Mouse (Mus musculus) liver, embryonic 14.5 days (tissue): ENCODE measurements at regions not wholly inside any gene's neighbourhood (a gene's known extent, or its start where the extent isn't known, plus 50 kb on each side); places are given as distances from the start of the nearest gene placed in this dataset.
"Not testable (repeated sequence)": the region's sequence is repeated elsewhere in the genome, so short reads cannot be mapped to it uniquely, and the experiment has no call there.

Source experiments
- ATAC-seq: fragments of 200-750 bp; cut with Nextera tagmentation; 2 replicates; pipeline ENCODE4 v1.8.0; 2017; ENCODE audit warnings: moderate number of reproducible peaks, mild to moderate bottlenecking, moderate library complexity; ENCODE audit not compliant: insufficient read depth
- DNase-seq, 3 experiments: peaks; one replicate each; pipeline ENCODE4 v3.0.0-alpha.2; 2012 to 2013; ENCODE audit warnings: low read depth in 3 of 3, low spot score in 3 of 3
- H3K27ac ChIP-seq: fragments of 300-500 bp; sonication (generic); 2 replicates; pipeline ENCODE4 v1.5.1; 2014; ENCODE audit warnings: moderate library complexity, mild to moderate bottlenecking, control low read depth, inconsistent platforms
- H3K27me3 ChIP-seq: fragments of 300-500 bp; sonication (generic); 2 replicates; pipeline ENCODE4 v1.6.1; 2014; ENCODE audit warnings: mild to moderate bottlenecking, low read length, moderate library complexity; ENCODE audit not compliant: control insufficient read depth, insufficient read depth
- H3K36me3 ChIP-seq: fragments of 300-500 bp; sonication (generic); replicated peaks from 2 replicates; pipeline ENCODE4 v1.6.1; 2014; ENCODE audit warnings: low read depth; ENCODE audit not compliant: control insufficient read depth, insufficient read depth
- H3K4me1 ChIP-seq, 2 experiments: fragments of 200-500 bp in 1 of 2; fragments of 300-500 bp in 1 of 2; sonication (generic) in 1 of 2; replicated peaks; 2 replicates each; pipeline ENCODE4 v1.6.1; 2012 to 2014; ENCODE audit warnings: antibody characterized with exemption in 1 of 2, inconsistent platforms in 1 of 2, low read length in 1 of 2; ENCODE audit not compliant: control insufficient read depth in 2 of 2, insufficient read depth in 2 of 2
- H3K4me2 ChIP-seq: fragments of 300-500 bp; sonication (generic); 2 replicates; pipeline ENCODE4 v1.6.1; 2014; ENCODE audit warnings: low read depth, mild to moderate bottlenecking, control low read depth, moderate library complexity
- H3K4me3 ChIP-seq, 2 experiments: fragments of 200-500 bp in 1 of 2; fragments of 300-500 bp in 1 of 2; sonication (generic) in 1 of 2; 2 replicates each; pipeline ENCODE4 v1.5.1; 2012 to 2014; ENCODE audit warnings: low read depth in 2 of 2, low read length in 2 of 2, mild to moderate bottlenecking in 2 of 2, control low read depth in 1 of 2, inconsistent platforms in 1 of 2, moderate library complexity in 1 of 2; ENCODE audit not compliant: insufficient read depth in 1 of 2
- H3K9ac ChIP-seq: fragments of 300-500 bp; sonication (generic); replicated peaks from 2 replicates; pipeline ENCODE4 v1.6.1; 2014; ENCODE audit warnings: mild to moderate bottlenecking, control low read depth, moderate library complexity
- H3K9me3 ChIP-seq: fragments of 300-500 bp; sonication (generic); 2 replicates; pipeline ENCODE4 v1.6.1; 2016; ENCODE audit warnings: low read length, mixed read lengths; ENCODE audit not compliant: control insufficient read depth
- CTCF ChIP-seq: IDR thresholded peaks from 2 replicates; pipeline ENCODE4 v1.5.1; 2016; ENCODE audit warnings: antibody characterized with exemption, low read depth, control low read depth
- EP300 ChIP-seq: IDR thresholded peaks from 2 replicates; pipeline ENCODE4 v1.6.1; 2016; ENCODE audit warnings: antibody characterized with exemption, low read depth
- WGBS: fragments of 180-500 bp; shearing (Covaris S2); extraction: QIAGEN DNeasy Blood & Tissue Kit; methylation state at CpG from one replicate; pipeline ENCODE4 v1.1.7; 2014; ENCODE audit not compliant: insufficient replicate concordance; 5-methylcytosine and 5-hydroxymethylcytosine counted together

DNA sequence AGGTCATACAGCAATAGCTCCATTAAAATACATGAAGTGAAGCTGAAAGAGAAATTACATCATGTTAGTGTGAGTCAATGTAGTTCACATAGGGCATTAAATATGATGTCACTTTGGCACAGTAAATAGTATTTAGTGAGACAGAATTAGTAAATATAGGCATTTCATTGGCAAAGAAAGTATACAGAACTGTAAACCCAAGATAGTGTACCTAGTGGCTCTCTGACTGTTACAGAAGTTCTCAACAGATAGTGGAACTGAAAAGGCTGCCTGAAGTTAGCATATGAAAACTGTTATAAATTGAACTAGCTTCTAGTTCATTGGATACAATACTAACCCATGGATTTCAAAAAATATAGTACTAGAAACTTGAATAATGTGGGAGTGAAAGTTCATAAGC, 1642.1 kb upstream of the Cdh6 start:
- H3K27ac ChIP-seq: no peak overlapping the region
- TF ChIP-seq EP300 (no peak), CTCF (no peak)
- H3K4me3 ChIP-seq: no peak overlapping the region
- H3K36me3 ChIP-seq: no peaks in the 10 kb centered on the region
- no peak overlapping the region for H3K9ac ChIP-seq
- H3K27me3 ChIP-seq: no peaks in the 10 kb centered on the region
- no peaks in the 10 kb centered on the region for H3K4me1 ChIP-seq
- ATAC-seq (no peak), DNase-seq (no peak)
- H3K4me2 ChIP-seq: no peak overlapping the region
- no peaks in the 10 kb centered on the region for H3K9me3 ChIP-seq

DNA sequence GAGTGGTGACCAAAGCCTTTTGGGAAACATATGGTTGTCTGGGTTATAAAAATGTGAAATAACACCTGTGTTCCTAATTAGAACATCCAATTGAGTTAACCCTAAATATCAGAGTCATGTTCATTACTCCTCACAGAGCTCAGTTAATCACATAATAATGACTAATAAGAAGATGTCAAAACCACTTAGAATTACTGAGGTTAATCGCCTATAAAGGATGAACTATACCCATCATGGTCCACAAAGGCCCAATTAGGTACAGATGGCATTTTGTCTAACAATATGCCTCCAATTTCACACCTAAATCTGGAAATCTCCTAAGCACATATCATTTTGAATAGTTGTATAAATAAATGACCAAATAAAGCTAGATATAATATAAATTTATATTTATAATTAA, 1633.4 kb upstream of the Cdh6 start:
- Histone ChIP-seq H3K27ac (no peak overlapping the region), H3K4me2 (no peak overlapping the region), H3K4me1 (no peaks in the 10 kb centered on the region), H3K4me3 (no peak overlapping the region), H3K9ac (no peak overlapping the region), H3K9me3 (no peaks in the 10 kb centered on the region), H3K36me3 (no peaks in the 10 kb centered on the region), H3K27me3 (no peaks in the 10 kb centered on the region)
- WGBS: 39% methylated on average over 1 of the region's 1 CpGs
- TF ChIP-seq EP300 (no peak), CTCF (no peak)
- DNase-seq (no peak), ATAC-seq (no peak)

GRCm38 (mm10) chr15:14795221-14795620, 1621.7 kb upstream of the Cdh6 start:
- Histone ChIP-seq H3K27me3 (no peaks in the 10 kb centered on the region), H3K9ac (no peak overlapping the region), H3K4me3 (no peak overlapping the region), H3K9me3 (no peaks in the 10 kb centered on the region), H3K27ac (no peak overlapping the region), H3K36me3 (no peaks in the 10 kb centered on the region), H3K4me2 (no peak overlapping the region), H3K4me1 (no peaks in the 10 kb centered on the region)
- TF ChIP-seq EP300 (no peak), CTCF (no peak)
- ATAC-seq (no peak), DNase-seq (no peak)
- WGBS: 29% methylated on average over 2 of the region's 2 CpGs

- TF ChIP-seq EP300 (no peak), CTCF (no peak)
- no peaks in the 10 kb centered on the region for H3K36me3 ChIP-seq
- no peak overlapping the region for H3K4me2 ChIP-seq
- ATAC-seq (no peak), DNase-seq (no peak)
- H3K4me1 ChIP-seq: no peaks in the 10 kb centered on the region
- H3K4me3 ChIP-seq: no peak overlapping the region
- no peaks in the 10 kb centered on the region for H3K27me3 ChIP-seq
- H3K9ac ChIP-seq: no peak overlapping the region
- H3K9me3 ChIP-seq: no peaks in the 10 kb centered on the region
- H3K27ac ChIP-seq: no peak overlapping the region
- 62% methylated on average over 2 of the region's 2 CpGs for whole genome bisulfite sequencing
Measured at GRCm38 (mm10) chr15:14780727-14781126, 1607.3 kb upstream of the Cdh6 start.

DNA sequence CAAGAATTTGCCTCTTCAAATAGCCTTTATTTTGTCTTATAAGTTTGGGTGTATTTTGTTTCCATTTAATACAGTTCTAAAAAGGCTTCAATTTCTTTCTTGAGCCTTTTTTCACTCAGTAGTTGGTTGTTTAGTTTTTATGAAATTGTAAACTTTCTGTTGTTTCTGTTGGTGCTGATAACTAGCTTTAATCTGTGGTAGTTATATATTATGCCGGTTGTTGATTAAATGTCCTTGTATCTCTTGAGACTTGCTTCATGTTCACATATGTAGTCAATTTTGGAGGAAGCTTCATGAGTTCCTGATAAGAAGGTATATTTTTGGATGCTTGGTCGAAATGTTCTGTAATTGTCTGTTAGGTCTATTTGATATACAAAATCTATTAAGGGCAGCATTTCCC, 1568.3 kb upstream of the Cdh6 start:
- Histone ChIP-seq H3K4me1 (no peaks in the 10 kb centered on the region), H3K4me3 (no peak overlapping the region), H3K27ac (no peak overlapping the region), H3K9me3 (no peaks in the 10 kb centered on the region), H3K27me3 (no peaks in the 10 kb centered on the region), H3K4me2 (no peak overlapping the region), H3K36me3 (no peaks in the 10 kb centered on the region), H3K9ac (no peak overlapping the region)
- WGBS: 57% methylated on average over 2 of the region's 2 CpGs
- TF ChIP-seq CTCF: no peak
- no peak for TF ChIP-seq EP300
- DNase-seq (no peak), ATAC-seq (no peak)

GRCm38 (mm10) chr15:14697925-14698324, 1524.5 kb upstream of the Cdh6 start:
- not testable (repeated sequence) for H3K4me1 ChIP-seq, H3K27me3 ChIP-seq, H3K4me2 ChIP-seq, H3K36me3 ChIP-seq, ATAC-seq, H3K4me3 ChIP-seq, H3K9ac ChIP-seq, DNase-seq, H3K27ac ChIP-seq, H3K9me3 ChIP-seq
- 71% methylated on average over 2 of the region's 2 CpGs for WGBS
